Mouse (Mus musculus): ENCODE data around the gene Gstp2.
A peak's percentile ranks its signal among the peaks of the same experiment; 100 is the strongest.

Gstp2 gene

DNA sequence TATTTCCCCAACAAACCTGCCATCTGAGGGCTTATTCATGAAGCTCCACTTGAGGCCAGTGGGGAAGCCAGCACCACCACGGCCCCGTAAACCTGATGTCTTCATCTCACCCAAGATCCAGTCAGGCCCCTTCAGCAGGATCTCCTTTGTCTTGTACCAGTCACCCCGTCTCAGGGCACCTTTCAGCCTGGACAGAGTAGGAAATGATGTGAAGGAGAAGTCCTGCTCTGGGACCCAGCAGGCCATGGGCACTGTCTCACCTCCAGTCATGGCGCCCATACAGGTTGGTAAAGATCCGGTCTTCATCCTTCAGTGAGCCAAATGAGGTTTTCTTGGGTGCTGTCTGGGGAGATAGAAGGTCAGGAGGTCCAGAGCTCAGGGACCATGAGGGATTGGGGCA lies 34.7 kb downstream of the Gstp2 start:
- no peak for DNase-seq (ENCODE audit: low read depth, low spot score)

- DNase-seq (ENCODE audit: low read depth, low spot score) = no peak
Observed at GRCm38 (mm10) chr19:4005971-4006370, 39.9 kb downstream of the Gstp2 start.

GRCm38 (mm10) chr19:4005091-4005490 lies 40.7 kb downstream of the Gstp2 start:
- no peak for DNase-seq (ENCODE audit: low read depth, low spot score)

DNA sequence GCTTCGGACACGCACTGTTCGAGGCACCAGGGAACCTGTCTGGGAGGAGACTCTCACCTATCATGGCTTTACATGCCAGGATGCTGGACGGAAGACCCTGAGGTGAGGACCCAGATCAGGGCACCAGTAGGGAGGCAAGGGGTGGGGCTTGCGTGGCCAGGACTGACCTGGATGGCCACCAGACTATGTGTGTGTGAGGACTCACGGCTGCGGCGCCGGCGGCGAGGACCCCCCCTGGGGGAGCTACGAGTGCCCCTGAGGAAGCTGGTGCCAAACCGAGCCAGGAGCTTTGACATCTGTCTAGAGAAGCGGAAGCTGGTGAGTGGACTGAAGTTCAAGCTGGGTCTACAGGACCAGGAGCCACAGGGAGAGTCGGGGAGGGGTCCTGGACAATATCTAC lies 41.5 kb downstream of the Gstp2 start:
- no peak for DNase-seq (ENCODE audit: low read depth, low spot score)

- DNase-seq (ENCODE audit: low read depth, low spot score) = no peak
Observed at GRCm38 (mm10) chr19:4003641-4004040, 42.2 kb downstream of the Gstp2 start.

DNA sequence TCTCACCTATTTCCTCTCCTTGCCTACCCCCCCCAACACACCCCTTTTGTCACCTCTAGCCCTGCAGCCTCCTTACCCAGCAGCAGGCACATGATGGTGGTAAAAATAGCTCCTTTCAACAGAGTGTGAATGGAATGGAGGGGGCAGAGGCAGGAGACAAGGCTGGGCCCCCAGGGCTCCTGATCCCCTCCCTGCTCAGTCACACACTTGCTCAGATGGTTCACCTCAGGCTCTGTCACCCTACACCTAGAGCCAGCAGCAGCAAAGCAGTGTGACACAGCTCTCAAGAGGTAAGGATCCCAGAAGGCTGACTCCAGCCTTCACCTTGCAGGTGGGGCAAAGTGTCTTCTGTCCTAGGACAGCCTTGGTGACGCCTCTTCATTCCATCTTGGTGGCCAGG lies 42.7 kb downstream of the Gstp2 start, which contains the start of gene Doc2g:
Gene Doc2g (plus strand): TSS at position 202 of the 400 bp plus-strand sequence.
- DNase-seq (ENCODE audit: low read depth, low spot score) = no peak

- DNase-seq (ENCODE audit: low read depth, low spot score) = no peak
Observed at GRCm38 (mm10) chr19:4001752-4002151, 44.1 kb downstream of the Gstp2 start.

DNA sequence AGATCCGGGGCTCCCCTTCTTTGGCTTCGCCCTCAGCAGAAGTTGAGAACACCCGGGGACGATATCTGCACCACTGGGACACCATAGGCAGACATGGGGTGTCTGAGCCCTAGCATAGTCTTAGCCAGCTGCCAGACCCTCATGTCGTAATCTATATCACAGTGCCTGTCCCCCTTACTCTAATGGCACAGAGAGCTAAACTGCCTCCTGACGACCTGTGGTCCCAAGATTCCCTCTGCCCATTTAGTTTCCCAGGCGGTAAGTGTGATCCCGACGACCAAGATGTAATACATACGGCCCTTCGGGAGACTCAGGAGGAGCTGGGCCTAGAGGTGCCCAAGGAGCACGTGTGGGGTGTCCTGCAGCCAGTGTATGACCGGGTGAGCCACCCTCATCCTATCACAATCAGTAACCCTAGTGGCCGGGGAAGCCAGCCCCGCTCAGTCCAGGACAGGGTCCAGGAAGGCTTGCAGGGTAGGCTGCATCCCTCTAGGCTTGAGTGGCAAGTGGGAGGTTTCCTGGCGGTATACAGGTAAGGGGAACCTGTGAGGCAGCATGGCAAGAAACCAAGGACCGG lies 44.8 kb downstream of the Gstp2 start:
- no peak for DNase-seq (ENCODE audit: low read depth, low spot score)

DNA sequence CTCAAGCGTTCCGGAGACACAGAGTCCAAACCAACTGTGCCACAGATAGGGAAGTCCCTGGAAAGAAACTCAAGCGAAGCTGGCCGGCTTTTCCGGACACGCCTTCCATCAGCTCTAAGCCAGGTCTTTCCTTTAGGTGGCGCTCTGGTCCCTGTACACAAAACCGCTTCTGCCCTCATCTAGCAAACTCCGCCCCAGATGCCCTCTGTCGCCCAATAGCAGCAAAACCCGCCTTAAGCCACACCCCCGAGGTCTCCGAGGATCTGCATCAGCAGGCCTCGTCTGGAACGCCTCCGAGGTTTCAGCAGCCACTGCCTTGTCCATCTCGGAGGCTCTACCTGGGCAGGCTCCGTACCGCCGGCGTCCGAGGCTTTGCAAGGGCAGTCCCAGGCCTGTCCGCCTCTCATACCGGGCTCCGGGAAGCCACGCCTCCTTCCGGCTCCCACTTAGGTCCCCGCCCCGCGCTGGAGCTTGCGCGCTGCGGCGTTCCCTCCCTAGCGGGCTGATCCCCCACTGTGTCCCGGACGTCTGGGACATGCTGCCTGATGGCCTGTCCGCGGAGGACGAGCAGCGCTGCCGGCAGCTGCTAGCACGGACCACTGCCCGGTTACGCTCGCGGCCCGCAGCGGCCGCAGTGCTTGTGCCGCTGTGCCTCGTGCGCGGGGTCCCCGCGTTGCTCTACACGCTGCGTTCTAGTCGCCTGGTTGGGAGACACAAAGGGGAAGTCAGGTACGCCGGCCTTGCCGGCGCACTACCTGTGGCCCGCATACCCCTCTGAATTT lies 45.5 kb downstream of the Gstp2 start, which contains the start of the genes Nudt8 and Gm49405:
Gene Nudt8 (plus strand): TSS at position 462 of the 782 bp plus-strand sequence.
Gene Gm49405 (plus strand): TSS at position 508 of the 782 bp plus-strand sequence.
- DNase-seq (ENCODE audit: low read depth, low spot score) = peak; percentile 96

GRCm38 (mm10) chr19:3999121-3999730 lies 46.6 kb downstream of the Gstp2 start:
- no peak for DNase-seq (ENCODE audit: low read depth, low spot score)

- DNase-seq (ENCODE audit: low read depth, low spot score) = no peak
Observed at GRCm38 (mm10) chr19:3998335-3998734, 47.5 kb downstream of the Gstp2 start.

DNA sequence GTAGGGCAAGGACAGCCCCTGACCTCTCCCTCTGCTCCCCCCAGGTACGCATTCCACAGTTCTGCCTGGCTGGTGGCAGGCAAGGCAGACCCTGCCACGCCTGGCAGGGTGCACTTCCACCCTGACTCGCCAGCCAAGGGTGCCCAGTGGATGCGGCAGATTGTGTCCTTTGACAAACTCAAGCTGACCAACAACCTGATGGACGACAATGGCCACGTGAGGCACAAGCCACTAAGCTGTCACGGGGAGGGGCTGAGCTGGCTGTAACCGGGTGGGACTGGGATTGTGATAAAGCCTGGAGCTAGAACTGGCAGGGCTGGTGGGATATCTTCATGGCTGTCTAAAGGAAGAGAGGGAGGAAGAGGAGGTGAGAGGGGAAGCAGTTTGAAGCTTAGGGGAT lies 48.6 kb downstream of the Gstp2 start:
- no peak for DNase-seq (ENCODE audit: low read depth, low spot score)

GRCm38 (mm10) chr19:3996747-3997146 lies 49.1 kb downstream of the Gstp2 start:
- no peak for DNase-seq (ENCODE audit: low read depth, low spot score)

GRCm38 (mm10) chr19:3996106-3996505 lies 49.7 kb downstream of the Gstp2 start:
- no peak for DNase-seq (ENCODE audit: low read depth, low spot score)

- no peak for DNase-seq (ENCODE audit: low read depth, low spot score)
Observed at GRCm38 (mm10) chr19:3995505-3995904, 50.3 kb downstream of the Gstp2 start.

GRCm38 (mm10) chr19:3994932-3995331 lies 50.9 kb downstream of the Gstp2 start:
- no peak for DNase-seq (ENCODE audit: low read depth, low spot score)

DNA sequence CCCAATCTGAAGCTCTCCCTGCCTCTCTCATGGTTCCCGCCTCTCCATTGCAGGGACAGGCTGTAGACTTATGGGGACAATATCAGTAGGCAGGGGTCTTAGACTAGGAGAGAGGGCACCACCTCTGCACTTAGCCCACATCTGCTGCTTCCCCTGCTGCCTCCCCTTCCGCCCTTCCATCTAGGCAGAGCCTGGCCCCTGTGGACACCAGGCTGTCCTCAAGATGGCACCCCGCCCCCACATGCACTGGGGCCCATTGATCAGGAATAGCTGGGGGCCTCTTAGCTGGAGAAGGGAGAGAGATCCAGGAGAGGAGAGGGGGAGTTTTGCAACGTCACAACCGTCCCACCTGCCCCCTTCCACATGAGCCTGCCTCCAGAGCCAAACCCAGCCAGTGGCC lies 53.4 kb downstream of the Gstp2 start, which contains the start of gene Tbx10:
Gene Tbx10 (plus strand): TSS at position 337 of the 400 bp plus-strand sequence.
- no peak for DNase-seq (ENCODE audit: low read depth, low spot score)

GRCm38 (mm10) chr19:3991966-3992365 lies 53.9 kb downstream of the Gstp2 start:
- no peak for DNase-seq (ENCODE audit: low read depth, low spot score)

GRCm38 (mm10) chr19:3991562-3991961 lies 54.3 kb downstream of the Gstp2 start:
- DNase-seq (ENCODE audit: low read depth, low spot score) = no peak

- no peak for DNase-seq (ENCODE audit: low read depth, low spot score)
Observed at GRCm38 (mm10) chr19:3990804-3991203, 55.0 kb downstream of the Gstp2 start.
